Mouse (Mus musculus) adrenal gland, adult (tissue): ENCODE data around the gene Vmn2r96.
"Not testable (repeated sequence)": the region's sequence is repeated elsewhere in the genome, so short reads cannot be mapped to it uniquely, and the experiment has no call there.

Experiments used
- DNase-seq, 2 experiments: peaks; one replicate each; pipeline ENCODE4 v3.0.0; 2022 to 2023; ENCODE audit warnings: low spot score in 1 of 2; ENCODE audit not compliant: inconsistent age in 2 of 2

Gene Vmn2r96

DNA sequence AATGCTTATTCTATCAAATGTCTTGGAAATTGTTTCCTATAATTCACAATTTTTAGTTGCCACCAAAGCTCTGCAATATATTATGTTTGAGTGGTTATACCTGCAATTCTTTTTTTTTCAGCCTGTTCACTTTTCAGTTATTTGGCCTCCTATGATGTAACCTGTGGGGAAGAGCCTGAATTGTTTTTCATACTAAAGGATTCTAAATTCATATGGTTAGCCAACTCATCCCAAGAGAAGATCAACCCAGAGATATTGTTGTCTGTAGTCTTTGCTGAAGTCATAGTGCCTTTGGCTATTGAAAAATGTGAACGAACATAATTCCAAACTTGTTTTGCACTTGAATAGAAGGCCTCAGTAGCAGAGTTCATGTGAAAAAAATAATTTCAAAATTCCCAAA, at the start of gene Vmn2r96:
Gene Vmn2r96 (plus strand): TSS at position 301 of the 400 bp plus-strand sequence.
- not testable (repeated sequence) for DNase-seq

DNA sequence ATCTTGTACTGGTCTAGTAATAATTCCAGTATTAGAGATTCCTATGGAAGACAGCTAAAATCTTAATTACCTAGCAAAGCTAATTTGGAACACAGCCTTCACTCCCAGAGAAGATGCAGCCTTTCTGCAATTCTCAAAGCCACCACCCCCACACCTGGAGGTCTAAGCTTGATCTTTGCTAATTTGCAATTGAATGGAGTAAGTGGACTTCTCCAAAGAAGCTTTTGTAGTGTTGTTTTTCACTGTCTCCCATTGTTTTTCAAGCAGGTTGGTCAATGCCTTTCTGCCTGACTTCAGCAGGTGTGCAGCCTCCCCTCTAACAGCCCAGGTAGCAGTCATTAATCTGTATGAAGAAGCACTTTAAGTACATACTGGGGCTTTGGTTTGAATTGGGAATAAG, 49.6 kb upstream of the Vmn2r96 start:
- DNase-seq: no peak

DNA sequence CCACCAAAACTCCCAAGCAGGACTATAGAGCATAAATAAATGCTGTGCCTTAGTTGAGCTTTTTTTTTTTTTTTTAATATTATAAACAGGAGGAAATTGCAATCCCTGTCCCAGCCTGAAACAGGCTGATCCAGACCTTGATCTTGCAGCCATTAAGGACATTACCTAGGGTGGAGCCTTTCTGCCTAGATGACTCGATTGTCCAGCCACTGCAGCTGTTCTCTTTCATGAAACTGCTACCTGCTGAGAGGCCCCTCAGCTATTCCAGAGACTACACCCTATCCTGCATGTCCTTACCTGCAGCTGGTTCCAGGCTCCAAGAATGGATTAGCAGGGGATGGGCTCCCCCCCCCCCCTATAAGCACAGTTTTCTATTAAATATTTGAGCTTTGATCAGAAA, 49.0 kb upstream of the Vmn2r96 start:
- no peak for DNase-seq

DNA sequence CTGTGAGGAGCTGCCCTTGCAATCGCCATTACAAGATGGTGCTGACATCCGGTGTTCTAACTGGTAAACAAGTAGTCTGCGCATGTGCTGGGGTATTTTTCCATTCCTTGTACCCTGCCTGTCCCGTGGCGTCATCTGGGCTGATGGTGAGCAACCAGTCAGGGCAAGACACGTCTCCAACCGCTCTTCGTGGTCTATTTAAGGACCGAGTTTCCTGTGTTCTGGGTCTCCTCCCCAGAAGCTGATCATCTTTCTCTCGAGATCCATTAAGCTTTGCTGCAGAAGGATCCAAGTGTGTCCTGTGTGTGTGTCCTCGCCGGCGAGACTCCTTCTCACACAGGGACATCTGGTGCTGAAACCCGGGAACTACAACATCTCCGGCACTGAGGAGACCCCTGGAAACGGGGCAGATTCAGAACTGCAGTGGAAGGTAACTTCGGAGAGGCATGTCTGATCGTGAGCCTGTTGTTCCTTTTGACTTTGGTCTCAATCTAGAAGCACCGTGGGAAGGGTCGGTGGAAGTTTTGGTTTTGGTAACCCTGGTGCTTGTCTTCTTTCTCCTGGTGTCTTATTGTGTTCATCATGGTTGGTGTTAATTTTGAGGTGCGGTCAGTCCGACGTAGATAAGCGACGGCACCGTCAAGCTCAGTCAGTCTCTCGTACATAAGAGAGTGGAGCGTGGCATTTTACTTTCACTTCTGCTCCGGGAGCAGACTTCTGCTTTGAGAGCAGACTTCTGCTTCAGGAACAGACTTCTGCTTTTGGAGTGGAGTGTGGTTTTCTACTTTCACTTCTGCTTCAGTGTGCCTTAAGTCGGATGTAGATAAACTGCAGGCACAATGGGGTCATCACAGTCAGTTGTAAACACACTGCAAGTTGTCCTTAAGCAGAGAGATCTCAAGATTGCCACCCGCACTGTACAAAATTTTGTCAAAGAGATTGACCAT, 14.5 kb upstream of the Vmn2r96 start:
- DNase-seq: peak in 1 of 2 experiments; percentile 14

DNA sequence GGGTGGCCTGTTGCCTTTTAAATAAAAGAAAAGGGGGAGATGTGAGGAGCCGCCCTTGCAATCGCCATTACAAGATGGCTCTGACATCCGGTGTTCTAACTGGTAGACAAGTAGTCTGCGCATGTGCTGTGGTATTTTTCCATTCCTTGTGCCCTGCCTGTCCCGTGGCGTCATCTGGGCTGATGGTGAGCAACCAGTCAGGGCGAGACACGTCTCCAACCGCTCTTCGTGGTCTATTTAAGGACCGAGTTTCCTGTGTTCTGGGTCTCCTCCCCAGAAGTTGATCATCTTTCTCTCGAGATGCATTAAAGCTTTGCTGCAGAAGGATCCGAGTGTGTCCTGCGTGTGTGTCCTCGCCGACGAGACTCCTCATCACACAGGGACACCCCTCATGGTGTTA, 6.8 kb upstream of the Vmn2r96 start:
- not testable (repeated sequence) for DNase-seq

DNA sequence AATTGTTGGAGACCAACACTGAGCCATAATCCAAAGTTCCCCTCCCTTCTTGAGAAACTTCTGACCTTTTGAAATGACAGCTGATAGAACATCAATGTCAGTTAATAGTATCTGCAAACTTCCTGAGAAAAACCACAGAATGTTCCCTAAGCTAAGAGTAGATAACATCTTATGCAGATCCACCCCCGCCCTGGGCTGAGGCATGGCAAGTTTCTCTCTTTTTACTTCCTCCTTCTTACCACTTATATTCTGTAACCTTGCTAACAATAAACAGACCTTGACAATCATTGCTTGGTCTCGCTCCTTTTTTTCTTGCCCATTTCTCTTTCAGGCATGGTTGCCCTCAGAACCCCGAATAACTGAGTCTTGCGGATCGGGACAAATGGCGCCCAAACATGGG, 42.2 kb downstream of the Vmn2r96 start:
- DNase-seq: not testable (repeated sequence)

DNA sequence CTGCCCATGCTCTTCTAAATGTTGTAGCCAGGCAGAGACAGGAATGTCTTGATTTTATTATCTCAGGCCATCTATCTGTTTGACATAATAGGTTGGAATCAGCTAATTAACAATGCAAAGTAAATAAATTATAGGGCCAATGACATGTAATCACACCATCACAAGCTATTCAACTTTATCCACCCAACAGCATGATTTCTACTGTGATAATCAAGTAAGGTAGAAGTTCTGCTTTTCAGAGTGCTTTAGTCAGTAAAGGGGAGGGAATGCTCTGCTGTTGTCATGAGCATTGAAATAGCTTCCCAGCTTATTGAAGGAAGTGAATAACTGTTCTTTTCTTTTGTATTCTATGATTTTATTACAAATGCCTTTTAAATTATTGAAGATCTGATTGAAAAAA, 53.6 kb downstream of the Vmn2r96 start:
- peak in 1 of 2 experiments; percentile 0 for DNase-seq
